Comparison of ENCODE assay signal across 14 mouse cellular contexts in genomic region chr8:11112908-11113532, GRCm38 (mm10).
DNase-seq lines count a peak whose midpoint lies in the region; ATAC-seq lines count a peak whose summit lies in the region.
"Had no signal": no experiment of that assay in that cellular context is flagged by ENCODE, and none has a peak within 500 bp of the region (broad histone marks: within the 10 kb centered on the region; RNA-seq: fewer than 3 reads in every experiment).

No protein-coding gene starts in this region.

- H3K9me3 ChIP-seq in midbrain, embryonic 14.5 days (ENCODE audit: control insufficient read depth, low read length), result no peaks in the 10 kb centered on the region
- H3K9me3 ChIP-seq: embryonic facial prominence, embryonic 15.5 days; heart, embryonic 15.5 days had no signal

- no peak overlapping the region for H3K9ac ChIP-seq in midbrain, embryonic 14.5 days (replicated peaks; ENCODE audit: low read length)
- H3K9ac ChIP-seq: embryonic facial prominence, embryonic 15.5 days; heart, embryonic 15.5 days had no signal

- no peak overlapping the region for H3K4me3 ChIP-seq in midbrain, embryonic 14.5 days (replicated peaks; ENCODE audit: low read depth, low read length)
- H3K4me3 ChIP-seq: embryonic facial prominence, embryonic 15.5 days; heart, embryonic 15.5 days had no signal

- H3K4me1 ChIP-seq in midbrain, embryonic 14.5 days (ENCODE audit: control insufficient read depth, insufficient read depth, low read length), result peaks cover 7% of the 10 kb centered on the region; the same call in 1 of the 2 replicates

- peak; percentile 39 for DNase-seq in lung, postnatal 25 days (ENCODE audit: low spot score)
- DNase-seq in lung, postnatal 14 days, result no peak
- DNase-seq in MEL-GATA-1-ER (ENCODE audit: extremely low read depth, low read depth), result peak; percentile 77
- peak; percentile 39 for DNase-seq in kidney, adult 9 months
- DNase-seq in midbrain, embryonic 14.5 days, result no peak
- DNase-seq in gastrocnemius, postnatal 25 days, result no peak
- no peak for DNase-seq in ovary, postnatal 36 days (ENCODE audit: low spot score)
- DNase-seq: adrenal gland, postnatal 14 days; cerebellum, adult 9-11 months; left cerebral cortex, postnatal 4 days had no signal

- H3K36me3 ChIP-seq in midbrain, embryonic 14.5 days (ENCODE audit: control insufficient read depth, insufficient read depth, low read length), result no peaks in the 10 kb centered on the region
- H3K36me3 ChIP-seq: embryonic facial prominence, embryonic 15.5 days; heart, embryonic 15.5 days had no signal

- ATAC-seq in neutrophil, adult 5-6 weeks (ENCODE audit: extremely low read depth, insufficient number of reproducible peaks, low FRiP score, poor library complexity, severe bottlenecking), result peak; percentile 79
- no peak for ATAC-seq in midbrain, embryonic 14.5 days (ENCODE audit: low FRiP score, low TSS enrichment)
- ATAC-seq: inflammation-experienced regulatory T-cells, adult 6 months had no signal

- H3K27me3 ChIP-seq in midbrain, embryonic 14.5 days (ENCODE audit: control insufficient read depth, insufficient read depth, low read length), result no peaks in the 10 kb centered on the region
- H3K27me3 ChIP-seq: embryonic facial prominence, embryonic 15.5 days; heart, embryonic 15.5 days had no signal

- no peak overlapping the region for H3K4me2 ChIP-seq in midbrain, embryonic 14.5 days (ENCODE audit: low read length)
- H3K4me2 ChIP-seq: embryonic facial prominence, embryonic 15.5 days; heart, embryonic 15.5 days had no signal

- H3K27ac ChIP-seq in midbrain, embryonic 14.5 days (replicated peaks; ENCODE audit: low read depth, low read length), result no peak overlapping the region
- H3K27ac ChIP-seq: embryonic facial prominence, embryonic 15.5 days; heart, embryonic 15.5 days had no signal

- 78% methylated on average over 7 of the region's 7 CpGs for WGBS in midbrain, embryonic 14.5 days

Comparison
In these comparisons a context has a peak if more than half of its experiments do, and no peak if none do; other contexts are left out.
1. DNase-seq: peak in lung, postnatal 25 days (single experiment), MEL-GATA-1-ER (single experiment) and kidney, adult 9 months (single experiment); none in lung, postnatal 14 days (single experiment), midbrain, embryonic 14.5 days (single experiment), gastrocnemius, postnatal 25 days (single experiment) and ovary, postnatal 36 days (single experiment).